Mouse (Mus musculus) myocyte (in vitro differentiated cells): Measurements from ENCODE around the gene Cox14. TPM values are rescaled to one million over a fixed set of nuclear protein-coding genes. Genes with fewer than 3 reads are reported as not detected.

Source experiments
- H3K27me3 ChIP-seq: one replicate; pipeline ENCODE4 v1.6.1; 2011; ENCODE audit not compliant: control insufficient read depth, insufficient read depth, insufficient read length
- H3K36me3 ChIP-seq: one replicate; pipeline ENCODE4 v1.6.1; 2011; ENCODE audit not compliant: control insufficient read depth, insufficient read depth
- H3K4me2 ChIP-seq: one replicate; pipeline ENCODE4 v1.6.1; 2011; ENCODE audit warnings: low read depth, control low read depth
- H3K4me3 ChIP-seq: one replicate; pipeline ENCODE4 v1.5.1; 2011; ENCODE audit warnings: mild to moderate bottlenecking, control low read depth, moderate library complexity
- H3K79me2 ChIP-seq: one replicate; pipeline ENCODE4 v1.6.1; 2011; ENCODE audit not compliant: control insufficient read depth, insufficient read depth
- H3ac ChIP-seq: one replicate; pipeline ENCODE4 v1.6.1; 2011; ENCODE audit not compliant: control insufficient read depth, insufficient read length
- CEBPB ChIP-seq: IDR thresholded peaks from 2 replicates; pipeline ENCODE4 v1.6.1; 2011; ENCODE audit warnings: mild to moderate bottlenecking, moderate library complexity; ENCODE audit not compliant: poor library complexity, insufficient read depth, severe bottlenecking
- E2F4 ChIP-seq: IDR thresholded peaks from one replicate; pipeline ENCODE4 v1.6.1; 2011; ENCODE audit warnings: mild to moderate bottlenecking, control low read depth, moderate library complexity; ENCODE audit not compliant: insufficient read depth
- MAX ChIP-seq: IDR thresholded peaks from one replicate; pipeline ENCODE4 v1.6.1; 2011; ENCODE audit warnings: low read depth, mild to moderate bottlenecking, control low read depth
- MYOD1 ChIP-seq, 3 experiments: IDR thresholded peaks; one replicate each; pipeline ENCODE4 v1.6.1; 2011; ENCODE audit warnings: control low read depth in 2 of 3, low read depth in 2 of 3, mild to moderate bottlenecking in 2 of 3, moderate library complexity in 1 of 3; ENCODE audit not compliant: insufficient read length in 2 of 3, control insufficient read depth in 1 of 3
- MYOG ChIP-seq, 3 experiments: IDR thresholded peaks; one replicate each; pipeline ENCODE4 v1.6.1; 2011; ENCODE audit warnings: control low read depth in 2 of 3, low read depth in 2 of 3, mild to moderate bottlenecking in 2 of 3; ENCODE audit not compliant: insufficient read length in 2 of 3, control insufficient read depth in 1 of 3, insufficient read depth in 1 of 3
- POLR2A ChIP-seq: IDR thresholded peaks from one replicate; pipeline ENCODE4 v1.6.1; 2011; ENCODE audit warnings: low read depth, mild to moderate bottlenecking, control low read depth, moderate library complexity; ENCODE audit not compliant: insufficient read length
- POLR2AphosphoS2 ChIP-seq: IDR thresholded peaks from one replicate; pipeline ENCODE4 v1.6.1; 2011; ENCODE audit warnings: low read depth, control low read depth; ENCODE audit not compliant: insufficient read length
- REST ChIP-seq: IDR thresholded peaks from one replicate; pipeline ENCODE4 v1.6.1; 2011; ENCODE audit warnings: mild to moderate bottlenecking, control low read depth, moderate library complexity; ENCODE audit not compliant: insufficient read depth, insufficient read length
- SRF ChIP-seq: IDR thresholded peaks from one replicate; pipeline ENCODE4 v1.6.1; 2011; ENCODE audit warnings: low read depth; ENCODE audit not compliant: control insufficient read depth, insufficient read length
- TCF12 ChIP-seq: IDR thresholded peaks from one replicate; pipeline ENCODE4 v1.6.1; 2011; ENCODE audit warnings: mild to moderate bottlenecking, control low read depth; ENCODE audit not compliant: poor library complexity, insufficient read depth, severe bottlenecking
- TCF3 ChIP-seq: IDR thresholded peaks from one replicate; pipeline ENCODE4 v1.6.1; 2011; ENCODE audit warnings: low read depth, control low read depth; ENCODE audit not compliant: insufficient read length
- USF1 ChIP-seq: IDR thresholded peaks from one replicate; pipeline ENCODE4 v1.6.1; 2011; ENCODE audit warnings: low read depth, mild to moderate bottlenecking, control low read depth, moderate library complexity
- polyA plus RNA-seq: library from polyadenylated mRNA; unstranded; fragments of >200 nt; fragmentation: generic; extraction: Trizol; gene quantifications from one replicate; pipeline ENCODE4 v1.2.1, GENCODE M21; 2012; ENCODE audit warnings: missing spikeins

Gene Cox14
- polyA plus RNA-seq, 1 experiment: 410 TPM

GRCm38 (mm10) chr15:99731167-99731566 lies 5.7 kb downstream of the Cox14 start:
- Histone ChIP-seq H3K79me2 (peaks cover 25% of the 10 kb centered on the region), H3K4me2 (no peak overlapping the region), H3ac (no peak overlapping the region), H3K36me3 (peaks cover 37% of the 10 kb centered on the region), H3K4me3 (no peak overlapping the region), H3K27me3 (no peaks in the 10 kb centered on the region)
- TF ChIP-seq POLR2A (no peak), MAX (no peak), TCF12 (no peak), MYOD1 (IDR thresholded peaks at IDR 0.05; ENCODE audit: control insufficient read depth in 1 of 3, insufficient read length in 2 of 3, low read depth in 2 of 3) (no peak), REST (no peak), E2F4 (no peak), CEBPB (no peak)

DNA sequence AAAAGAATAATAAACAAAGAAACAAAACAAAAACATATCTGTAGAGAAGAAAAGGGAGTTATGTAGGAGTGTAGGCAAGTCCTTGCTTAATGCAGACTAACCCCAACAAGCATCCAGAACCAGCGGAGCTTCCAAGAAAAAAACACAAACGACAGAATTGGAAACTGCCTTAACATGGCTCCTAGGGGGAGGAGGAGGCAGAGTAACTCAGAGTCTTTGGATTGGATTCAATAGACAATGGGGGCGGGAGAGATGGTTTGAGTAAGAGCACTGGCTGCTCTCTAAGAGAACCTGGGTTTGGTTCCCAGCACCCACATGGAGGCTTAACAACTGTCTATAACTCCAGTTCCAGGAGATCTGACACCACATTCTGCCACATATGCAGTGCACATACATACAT lies 6.3 kb downstream of the Cox14 start:
- Histone ChIP-seq H3K36me3 (peaks cover 40% of the 10 kb centered on the region), H3K4me2 (no peak overlapping the region), H3K79me2 (peaks cover 20% of the 10 kb centered on the region), H3K27me3 (no peaks in the 10 kb centered on the region), H3ac (no peak overlapping the region), H3K4me3 (no peak overlapping the region)
- TF ChIP-seq MYOG (IDR thresholded peaks at IDR 0.05; ENCODE audit: control insufficient read depth in 1 of 3, insufficient read depth in 1 of 3, insufficient read length in 2 of 3, low read depth in 2 of 3) (no peak), TCF3 (no peak), MAX (no peak), REST (no peak), MYOD1 (IDR thresholded peaks at IDR 0.05; ENCODE audit: control insufficient read depth in 1 of 3, insufficient read length in 2 of 3, low read depth in 2 of 3) (no peak), TCF12 (no peak), POLR2AphosphoS2 (no peak), CEBPB (no peak), SRF (no peak)

DNA sequence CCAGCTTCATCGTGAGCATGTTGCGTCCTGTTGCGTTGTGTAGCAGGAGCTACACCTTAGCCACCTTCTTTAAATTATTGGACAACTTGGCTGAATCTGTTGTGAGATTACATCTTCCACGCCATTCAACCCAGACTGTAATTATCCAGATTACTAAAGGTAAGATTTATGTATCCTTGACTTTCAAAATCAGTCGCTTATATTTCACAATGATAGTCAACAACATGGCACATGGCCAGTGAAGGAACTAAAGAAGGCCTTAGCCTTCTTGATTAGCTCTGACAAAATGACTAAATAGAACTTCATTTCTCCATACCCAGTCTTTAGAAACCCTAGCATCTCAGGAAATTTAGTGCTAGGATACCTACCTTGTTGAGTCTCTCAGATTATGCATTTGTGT lies 7.8 kb downstream of the Cox14 start:
- Histone ChIP-seq H3K79me2 (peaks cover 5% of the 10 kb centered on the region), H3ac (no peak overlapping the region), H3K4me2 (no peak overlapping the region), H3K36me3 (peaks cover 39% of the 10 kb centered on the region), H3K4me3 (no peak overlapping the region), H3K27me3 (no peaks in the 10 kb centered on the region)
- TF ChIP-seq SRF: no peak
- TF ChIP-seq MYOG (IDR thresholded peaks at IDR 0.05; ENCODE audit: control insufficient read depth in 1 of 3, insufficient read depth in 1 of 3, insufficient read length in 2 of 3, low read depth in 2 of 3): no peak
- no peak for TF ChIP-seq POLR2A
- TF ChIP-seq REST: no peak

DNA sequence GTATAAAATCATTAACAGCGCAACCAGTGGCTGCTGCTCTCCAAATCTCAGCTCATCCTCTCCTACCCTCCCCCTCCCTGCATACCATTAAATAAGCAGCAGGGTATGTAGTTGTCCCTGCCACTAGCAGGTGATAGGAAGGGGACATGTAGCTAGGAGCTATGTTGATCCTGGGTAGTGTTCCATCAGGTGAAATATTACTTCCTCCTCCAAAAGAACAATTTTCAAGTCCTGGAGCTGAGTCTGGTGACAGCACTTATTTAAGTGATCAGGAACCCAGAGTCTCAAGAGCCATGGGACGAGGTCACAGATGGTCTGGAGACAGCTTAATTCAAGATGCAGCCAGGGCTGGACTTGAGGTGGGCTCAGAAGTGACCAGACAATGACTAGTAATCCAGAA lies 10.2 kb downstream of the Cox14 start:
- Histone ChIP-seq H3ac (no peak overlapping the region), H3K4me3 (no peak overlapping the region), H3K27me3 (no peaks in the 10 kb centered on the region), H3K36me3 (peaks cover 49% of the 10 kb centered on the region), H3K4me2 (no peak overlapping the region), H3K79me2 (no peaks in the 10 kb centered on the region)
- no peak for TF ChIP-seq MAX
- no peak for TF ChIP-seq CEBPB
- TF ChIP-seq SRF: no peak
- TF ChIP-seq E2F4: no peak
- TF ChIP-seq POLR2AphosphoS2: no peak
- TF ChIP-seq USF1: no peak
- no peak for TF ChIP-seq POLR2A
- TF ChIP-seq TCF3: no peak
- no peak for TF ChIP-seq REST
- no peak for TF ChIP-seq TCF12
- TF ChIP-seq MYOG (IDR thresholded peaks at IDR 0.05; ENCODE audit: control insufficient read depth in 1 of 3, insufficient read depth in 1 of 3, insufficient read length in 2 of 3, low read depth in 2 of 3): no peak
- TF ChIP-seq MYOD1 (IDR thresholded peaks at IDR 0.05; ENCODE audit: control insufficient read depth in 1 of 3, insufficient read length in 2 of 3, low read depth in 2 of 3): no peak

- Histone ChIP-seq H3K79me2 (no peaks in the 10 kb centered on the region), H3K4me2 (no peak overlapping the region), H3K36me3 (peaks cover 59% of the 10 kb centered on the region), H3ac (no peak overlapping the region), H3K27me3 (no peaks in the 10 kb centered on the region), H3K4me3 (no peak overlapping the region)
- no peak for TF ChIP-seq TCF12
- no peak for TF ChIP-seq USF1
- TF ChIP-seq POLR2AphosphoS2: no peak
- TF ChIP-seq MYOG (IDR thresholded peaks at IDR 0.05; ENCODE audit: control insufficient read depth in 1 of 3, insufficient read depth in 1 of 3, insufficient read length in 2 of 3, low read depth in 2 of 3): no peak
- TF ChIP-seq SRF: no peak
- no peak for TF ChIP-seq E2F4
- no peak for TF ChIP-seq CEBPB
- TF ChIP-seq POLR2A: no peak
- TF ChIP-seq TCF3: no peak
- no peak for TF ChIP-seq MAX
These were observed 11.3 kb downstream of the Cox14 start for GRCm38 (mm10) chr15:99736675-99737074.
